Mouse (Mus musculus): ENCODE measurements around the gene Hs6st2. TPM values are rescaled to one million over a fixed set of nuclear protein-coding genes. Genes with fewer than 3 reads are reported as not detected.

The Hs6st2 gene
- total and polyA plus RNA-seq, 3 experiments = not detected

- no peak for DNase-seq (ENCODE audit: low read depth, low spot score)
- no peaks in the 10 kb centered on the region for H3K79me2 ChIP-seq (ENCODE audit: control insufficient read depth, insufficient read depth, low read length, poor library complexity)
- TF ChIP-seq NELFE (IDR thresholded peaks at IDR 0.05; ENCODE audit: low read depth, low read length) (no peak), CTCF (IDR thresholded peaks at IDR 0.05 in 2 of 3, conservative IDR thresholded peaks at IDR 0.05 in 1 of 3; ENCODE audit: control insufficient read depth in 1 of 3, insufficient read depth in 1 of 3, low read depth in 2 of 3, low read length in 3 of 3, poor library complexity in 1 of 3, severe bottlenecking in 1 of 3) (no peak), UBTF (IDR thresholded peaks at IDR 0.05; ENCODE audit: borderline replicate concordance, insufficient read depth, low read depth, low read length) (no peak)
- H3K27ac ChIP-seq (ENCODE audit: control insufficient read depth, low read depth, low read length) = no peak overlapping the region
- H3K36me3 ChIP-seq (ENCODE audit: control insufficient read depth in 1 of 2, insufficient read depth in 2 of 2, low read length in 2 of 2) = no peaks in the 10 kb centered on the region
- no peak overlapping the region for H3K9ac ChIP-seq (ENCODE audit: control insufficient read depth, low read depth, low read length, poor library complexity, severe bottlenecking)
- H3K27me3 ChIP-seq (ENCODE audit: control insufficient read depth in 1 of 2, insufficient read depth in 2 of 2, low read length in 2 of 2) = no peaks in the 10 kb centered on the region
- H3K9me3 ChIP-seq (replicated peaks; ENCODE audit: insufficient read depth, low read length) = no peaks in the 10 kb centered on the region
- H3K4me3 ChIP-seq (ENCODE audit: control insufficient read depth in 1 of 2, insufficient read depth in 1 of 2, low read depth in 2 of 2, low read length in 2 of 2) = no peak overlapping the region
- H3K4me1 ChIP-seq (ENCODE audit: control insufficient read depth in 1 of 2, insufficient read depth in 2 of 2, low read length in 2 of 2) = no peaks in the 10 kb centered on the region
Measured at GRCm38 (mm10) chrX:51528601-51529000, 153.1 kb downstream of the Hs6st2 start.

GRCm38 (mm10) chrX:51514831-51515230 is 166.8 kb downstream of the Hs6st2 start:
- no peaks in the 10 kb centered on the region for H3K27me3 ChIP-seq (ENCODE audit: control insufficient read depth in 1 of 2, insufficient read depth in 2 of 2, low read length in 2 of 2)
- no peaks in the 10 kb centered on the region for H3K36me3 ChIP-seq (ENCODE audit: control insufficient read depth in 1 of 2, insufficient read depth in 2 of 2, low read length in 2 of 2)
- H3K9ac ChIP-seq (ENCODE audit: control insufficient read depth, low read depth, low read length, poor library complexity, severe bottlenecking) = no peak overlapping the region
- H3K4me3 ChIP-seq (ENCODE audit: control insufficient read depth in 1 of 2, insufficient read depth in 1 of 2, low read depth in 2 of 2, low read length in 2 of 2) = no peak overlapping the region
- TF ChIP-seq MAFK (IDR thresholded peaks at IDR 0.05; ENCODE audit: borderline replicate concordance, low read depth, low read length) (no peak), ZNF384 (IDR thresholded peaks at IDR 0.05; ENCODE audit: low read depth, low read length) (no peak), NELFE (IDR thresholded peaks at IDR 0.05; ENCODE audit: low read depth, low read length) (no peak), TBP (IDR thresholded peaks at IDR 0.05; ENCODE audit: low read depth, low read length) (no peak), EP300 (IDR thresholded peaks at IDR 0.05; ENCODE audit: low read depth in 1 of 2, low read length in 2 of 2) (no peak), ZC3H11A (IDR thresholded peaks at IDR 0.05; ENCODE audit: low read depth, low read length) (no peak), CHD1 (IDR thresholded peaks at IDR 0.05; ENCODE audit: low read depth, low read length) (no peak)
- no peaks in the 10 kb centered on the region for H3K4me1 ChIP-seq (ENCODE audit: control insufficient read depth in 1 of 2, insufficient read depth in 2 of 2, low read length in 2 of 2)
- no peaks in the 10 kb centered on the region for H3K79me2 ChIP-seq (ENCODE audit: control insufficient read depth, insufficient read depth, low read length, poor library complexity)
- H3K27ac ChIP-seq (ENCODE audit: control insufficient read depth, low read depth, low read length) = no peak overlapping the region
- no peaks in the 10 kb centered on the region for H3K9me3 ChIP-seq (replicated peaks; ENCODE audit: insufficient read depth, low read length)
- no peak for DNase-seq (ENCODE audit: low read depth, low spot score)

GRCm38 (mm10) chrX:51506526-51506925 is 175.1 kb downstream of the Hs6st2 start:
- TF ChIP-seq CHD1 (IDR thresholded peaks at IDR 0.05; ENCODE audit: low read depth, low read length) = no peak
- TF ChIP-seq TCF12 (IDR thresholded peaks at IDR 0.05; ENCODE audit: low read depth, low read length) = no peak
- TF ChIP-seq ETS1 (IDR thresholded peaks at IDR 0.05; ENCODE audit: low read depth, low read length) = no peak
- no peak for TF ChIP-seq POLR2A (IDR thresholded peaks at IDR 0.05; ENCODE audit: control insufficient read depth in 1 of 2, insufficient read depth in 1 of 2, low read depth in 1 of 2, low read length in 2 of 2, poor library complexity in 1 of 2)
- no peak for TF ChIP-seq E2F4 (IDR thresholded peaks at IDR 0.05; ENCODE audit: borderline replicate concordance, low read depth, low read length)
- no peak for TF ChIP-seq ZNF384 (IDR thresholded peaks at IDR 0.05; ENCODE audit: low read depth, low read length)
- TF ChIP-seq USF1 (IDR thresholded peaks at IDR 0.05; ENCODE audit: low read depth, low read length) = no peak
- TF ChIP-seq MAFK (IDR thresholded peaks at IDR 0.05; ENCODE audit: borderline replicate concordance, low read depth, low read length) = no peak
- no peak for TF ChIP-seq TBP (IDR thresholded peaks at IDR 0.05; ENCODE audit: low read depth, low read length)
- TF ChIP-seq RCOR1 (IDR thresholded peaks at IDR 0.05; ENCODE audit: low read depth, low read length) = no peak
- no peak for TF ChIP-seq CTCF (IDR thresholded peaks at IDR 0.05 in 2 of 3, conservative IDR thresholded peaks at IDR 0.05 in 1 of 3; ENCODE audit: control insufficient read depth in 1 of 3, insufficient read depth in 1 of 3, low read depth in 2 of 3, low read length in 3 of 3, poor library complexity in 1 of 3, severe bottlenecking in 1 of 3)
- no peak for TF ChIP-seq ZKSCAN1 (IDR thresholded peaks at IDR 0.05; ENCODE audit: low read depth, low read length)
- no peak for TF ChIP-seq GATA1 (IDR thresholded peaks at IDR 0.05; ENCODE audit: low read depth, low read length)
- no peak for TF ChIP-seq MYC (IDR thresholded peaks at IDR 0.05; ENCODE audit: low read depth, low read length)
- no peak for TF ChIP-seq MEF2A (IDR thresholded peaks at IDR 0.05; ENCODE audit: extremely low read depth, insufficient replicate concordance, low read depth, low read length, poor library complexity, severe bottlenecking)
- no peak for TF ChIP-seq CHD2 (IDR thresholded peaks at IDR 0.05; ENCODE audit: low read length)
- TF ChIP-seq GABPA (IDR thresholded peaks at IDR 0.05; ENCODE audit: low read depth, low read length) = no peak
- TF ChIP-seq MYB (IDR thresholded peaks at IDR 0.05; ENCODE audit: low read depth, low read length) = no peak
- TF ChIP-seq RAD21 (IDR thresholded peaks at IDR 0.05; ENCODE audit: low read depth, low read length) = no peak
- TF ChIP-seq TAL1 (IDR thresholded peaks at IDR 0.05; ENCODE audit: low read length) = no peak

More at GRCm38 (mm10) chrX:51506526-51506925, 175.1 kb downstream of the Hs6st2 start:
- no peaks in the 10 kb centered on the region for H3K27me3 ChIP-seq (ENCODE audit: control insufficient read depth in 1 of 2, insufficient read depth in 2 of 2, low read length in 2 of 2)
- H3K9me3 ChIP-seq (replicated peaks; ENCODE audit: insufficient read depth, low read length) = no peaks in the 10 kb centered on the region
- H3K4me1 ChIP-seq (ENCODE audit: control insufficient read depth in 1 of 2, insufficient read depth in 2 of 2, low read length in 2 of 2) = no peaks in the 10 kb centered on the region
- no peaks in the 10 kb centered on the region for H3K79me2 ChIP-seq (ENCODE audit: control insufficient read depth, insufficient read depth, low read length, poor library complexity)
- no peak overlapping the region for H3K4me3 ChIP-seq (ENCODE audit: control insufficient read depth in 1 of 2, insufficient read depth in 1 of 2, low read depth in 2 of 2, low read length in 2 of 2)
- H3K36me3 ChIP-seq (ENCODE audit: control insufficient read depth in 1 of 2, insufficient read depth in 2 of 2, low read length in 2 of 2) = no peaks in the 10 kb centered on the region
- DNase-seq (ENCODE audit: low read depth, low spot score) = no peak
- no peak overlapping the region for H3K27ac ChIP-seq (ENCODE audit: control insufficient read depth, low read depth, low read length)
- H3K9ac ChIP-seq (ENCODE audit: control insufficient read depth, low read depth, low read length, poor library complexity, severe bottlenecking) = no peak overlapping the region

All from MEL (cell line).